Mouse (Mus musculus) G1E-ER4 (cell line): ENCODE data around the gene Stag1. TPM values are rescaled to one million over a fixed set of nuclear protein-coding genes. Genes with fewer than 3 reads are reported as not detected.

Experiments used
- GATA1 ChIP-seq: IDR thresholded peaks from one replicate; pipeline ENCODE4 v1.8.0; 2012; ENCODE audit warnings: low read length, inconsistent platforms
- polyA plus RNA-seq: library from polyadenylated mRNA; stranded (reverse); fragments of >175 nt; gene quantifications from 2 replicates; pipeline ENCODE4 v1.2.3, GENCODE M21; 2012

Stag1 gene
- polyA plus RNA-seq, 1 experiment: 5.4 TPM

- TF ChIP-seq GATA1: no peak
Measured at GRCm38 (mm10) chr9:100645026-100645940, 47.7 kb downstream of the Stag1 start.

- no peak for TF ChIP-seq GATA1
Measured at GRCm38 (mm10) chr9:100646276-100646675, 48.7 kb downstream of the Stag1 start.

GRCm38 (mm10) chr9:100647774-100648323, 50.3 kb downstream of the Stag1 start:
- TF ChIP-seq GATA1: no peak

GRCm38 (mm10) chr9:100654104-100654503, 56.5 kb downstream of the Stag1 start:
- no peak for TF ChIP-seq GATA1

- no peak for TF ChIP-seq GATA1
Measured at GRCm38 (mm10) chr9:100656058-100656457, 58.5 kb downstream of the Stag1 start.

GRCm38 (mm10) chr9:100660587-100660986, 63.0 kb downstream of the Stag1 start:
- no peak for TF ChIP-seq GATA1

GRCm38 (mm10) chr9:100663473-100664134, 66.0 kb downstream of the Stag1 start:
- TF ChIP-seq GATA1: no peak

GRCm38 (mm10) chr9:100670151-100670550, 72.6 kb downstream of the Stag1 start:
- TF ChIP-seq GATA1: no peak

- TF ChIP-seq GATA1: no peak
Measured at GRCm38 (mm10) chr9:100679036-100679435, 81.4 kb downstream of the Stag1 start.

- no peak for TF ChIP-seq GATA1
Measured at GRCm38 (mm10) chr9:100682285-100682684, 84.7 kb downstream of the Stag1 start.

GRCm38 (mm10) chr9:100685769-100686487, 88.3 kb downstream of the Stag1 start:
- TF ChIP-seq GATA1: no peak

- no peak for TF ChIP-seq GATA1
Measured at GRCm38 (mm10) chr9:100689765-100690316, 92.2 kb downstream of the Stag1 start.

- TF ChIP-seq GATA1: no peak
Measured at GRCm38 (mm10) chr9:100692239-100692638, 94.6 kb downstream of the Stag1 start.

- TF ChIP-seq GATA1: no peak
Measured at GRCm38 (mm10) chr9:100696537-100696936, 98.9 kb downstream of the Stag1 start.

GRCm38 (mm10) chr9:100707644-100708043, 110.0 kb downstream of the Stag1 start:
- TF ChIP-seq GATA1: no peak
